Mouse (Mus musculus) liver, postnatal 0 days (tissue): ENCODE data around the gene Pkn1. TPM values are rescaled to one million over a fixed set of nuclear protein-coding genes. Genes with fewer than 3 reads are reported as not detected.

Source experiments
- ATAC-seq: fragments of 200-750 bp; cut with Nextera tagmentation; 2 replicates; pipeline ENCODE4 v1.8.0; 2017; ENCODE audit warnings: mild to moderate bottlenecking, moderate library complexity
- DNase-seq: peaks from one replicate; pipeline ENCODE4 v3.0.0-alpha.2; 2016
- H3K27ac ChIP-seq: fragments of 300-500 bp; sonication (generic); 2 replicates; pipeline ENCODE4 v1.5.1; 2014; ENCODE audit warnings: antibody characterized with exemption, moderate library complexity, mild to moderate bottlenecking, low read depth
- H3K27me3 ChIP-seq: fragments of 300-500 bp; sonication (generic); 2 replicates; pipeline ENCODE4 v1.6.1; 2014; ENCODE audit warnings: low read length, control low read depth, mixed read lengths; ENCODE audit not compliant: insufficient read depth
- H3K36me3 ChIP-seq: fragments of 300-500 bp; sonication (generic); replicated peaks from 2 replicates; pipeline ENCODE4 v1.6.1; 2014; ENCODE audit warnings: mild to moderate bottlenecking, control low read depth, low read length, moderate library complexity, mixed read lengths; ENCODE audit not compliant: insufficient read depth
- H3K4me1 ChIP-seq: fragments of 300-500 bp; sonication (generic); 2 replicates; pipeline ENCODE4 v1.6.1; 2014; ENCODE audit warnings: antibody characterized with exemption, mild to moderate bottlenecking, control low read depth; ENCODE audit not compliant: insufficient read depth
- H3K4me2 ChIP-seq: fragments of 300-500 bp; sonication (generic); 2 replicates; pipeline ENCODE4 v1.6.1; 2014; ENCODE audit warnings: low read depth, mild to moderate bottlenecking, low read length, moderate library complexity, mixed read lengths
- H3K4me3 ChIP-seq: fragments of 300-500 bp; sonication (generic); 2 replicates; pipeline ENCODE4 v1.5.1; 2014; ENCODE audit warnings: low read depth, low read length
- H3K9ac ChIP-seq: fragments of 300-500 bp; sonication (generic); replicated peaks from 2 replicates; pipeline ENCODE4 v1.6.1; 2014; ENCODE audit warnings: mild to moderate bottlenecking, moderate library complexity
- H3K9me3 ChIP-seq: fragments of 300-500 bp; sonication (generic); 2 replicates; pipeline ENCODE4 v1.6.1; 2016; ENCODE audit warnings: mild to moderate bottlenecking, control low read depth, low read length, mixed read lengths
- CTCF ChIP-seq: sonication (generic); IDR thresholded peaks from 2 replicates; pipeline ENCODE4 v1.5.1; 2016; ENCODE audit warnings: antibody characterized with exemption, low read depth
- EP300 ChIP-seq: IDR thresholded peaks from 2 replicates; pipeline ENCODE4 v1.6.1; 2016; ENCODE audit warnings: antibody characterized with exemption, low read depth, mild to moderate bottlenecking
- WGBS: fragments of 180-500 bp; shearing (Covaris S2); extraction: QIAGEN DNeasy Blood & Tissue Kit; methylation state at CpG from one replicate; pipeline ENCODE4 v1.1.7; 2014; ENCODE audit not compliant: insufficient replicate concordance; 5-methylcytosine and 5-hydroxymethylcytosine counted together
- polyA plus RNA-seq: library from polyadenylated mRNA; unstranded; fragments of >200 nt; fragmentation: Nextera tagmentation; extraction: Ambion mirVana; gene quantifications from 2 replicates; pipeline ENCODE4 v1.2.1, GENCODE M21; 2015

The Pkn1 gene
- polyA plus RNA-seq, 1 experiment from 2014 or later, result 8.5 TPM

GRCm38 (mm10) chr8:83660995-83661680 is 37.8 kb downstream of the Pkn1 start:
- Histone ChIP-seq H3K4me3 (no peak overlapping the region), H3K27ac (no peak overlapping the region), H3K4me1 (peaks cover 19% of the 10 kb centered on the region), H3K4me2 (peak overlapping the region; percentile 24; the same call in 1 of the 2 replicates), H3K9me3 (no peaks in the 10 kb centered on the region), H3K27me3 (no peaks in the 10 kb centered on the region), H3K9ac (no peak overlapping the region), H3K36me3 (no peaks in the 10 kb centered on the region)
- DNase-seq (no peak), ATAC-seq (no peak)
- WGBS, result 45% methylated on average over 22 of the region's 22 CpGs
- no peak for TF ChIP-seq EP300
- no peak for TF ChIP-seq CTCF

- Histone ChIP-seq H3K9me3 (no peaks in the 10 kb centered on the region), H3K4me1 (peaks cover 19% of the 10 kb centered on the region), H3K4me3 (no peak overlapping the region), H3K27ac (no peak overlapping the region), H3K9ac (no peak overlapping the region), H3K4me2 (no peak overlapping the region), H3K36me3 (no peaks in the 10 kb centered on the region), H3K27me3 (no peaks in the 10 kb centered on the region)
- TF ChIP-seq CTCF (no peak), EP300 (no peak)
- ATAC-seq, result no peak
- no peak for DNase-seq
- WGBS, result 36% methylated on average over 8 of the region's 8 CpGs
Observed at GRCm38 (mm10) chr8:83660545-83660944, 38.4 kb downstream of the Pkn1 start.

- no peaks in the 10 kb centered on the region for H3K9me3 ChIP-seq
- TF ChIP-seq EP300, result no peak; the same call in 1 of the 2 replicates
- TF ChIP-seq CTCF, result peak; percentile 76
- H3K4me3 ChIP-seq, result no peak overlapping the region
- no peaks in the 10 kb centered on the region for H3K27me3 ChIP-seq
- peak overlapping the region; percentile 51; the same call in 1 of the 2 replicates for H3K27ac ChIP-seq
- H3K4me1 ChIP-seq, result peaks cover 33% of the 10 kb centered on the region
- no peak overlapping the region for H3K4me2 ChIP-seq
- WGBS, result 44% methylated on average over 13 of the region's 13 CpGs
- no peaks in the 10 kb centered on the region for H3K36me3 ChIP-seq
- DNase-seq (peak; percentile 63), ATAC-seq (peak; percentile 9)
- no peak overlapping the region for H3K9ac ChIP-seq
Observed at GRCm38 (mm10) chr8:83656484-83657246, 42.3 kb downstream of the Pkn1 start.

GRCm38 (mm10) chr8:83656043-83656442 is 42.9 kb downstream of the Pkn1 start:
- H3K27ac ChIP-seq, result no peak overlapping the region
- no peaks in the 10 kb centered on the region for H3K27me3 ChIP-seq
- H3K9me3 ChIP-seq, result no peaks in the 10 kb centered on the region
- ATAC-seq, result no peak
- DNase-seq, result no peak
- WGBS, result 78% methylated on average over 9 of the region's 9 CpGs
- H3K4me3 ChIP-seq, result no peak overlapping the region
- H3K36me3 ChIP-seq, result no peaks in the 10 kb centered on the region
- H3K4me2 ChIP-seq, result no peak overlapping the region
- TF ChIP-seq EP300, result no peak
- TF ChIP-seq CTCF, result no peak
- no peak overlapping the region for H3K9ac ChIP-seq
- H3K4me1 ChIP-seq, result peaks cover 35% of the 10 kb centered on the region

GRCm38 (mm10) chr8:83654725-83655124 is 44.3 kb downstream of the Pkn1 start:
- Histone ChIP-seq H3K27ac (no peak overlapping the region), H3K4me1 (peaks cover 35% of the 10 kb centered on the region), H3K9ac (no peak overlapping the region), H3K4me3 (no peak overlapping the region), H3K27me3 (no peaks in the 10 kb centered on the region), H3K9me3 (no peaks in the 10 kb centered on the region), H3K4me2 (no peak overlapping the region), H3K36me3 (no peaks in the 10 kb centered on the region)
- TF ChIP-seq EP300 (no peak), CTCF (no peak)
- DNase-seq (no peak), ATAC-seq (no peak)
- WGBS, result 80% methylated on average over 6 of the region's 6 CpGs

- Histone ChIP-seq H3K27me3 (no peaks in the 10 kb centered on the region), H3K9me3 (no peaks in the 10 kb centered on the region), H3K9ac (peak overlapping the region; percentile 94), H3K4me1 (peaks cover 35% of the 10 kb centered on the region), H3K4me3 (peak overlapping the region; percentile 97), H3K36me3 (no peaks in the 10 kb centered on the region), H3K27ac (peak overlapping the region; percentile 84), H3K4me2 (peak overlapping the region; percentile 97)
- DNase-seq, result no peak
- no peak for TF ChIP-seq EP300
- TF ChIP-seq CTCF, result no peak
- ATAC-seq, result no peak
- WGBS, result 32% methylated on average over 10 of the region's 10 CpGs
Observed at GRCm38 (mm10) chr8:83653662-83654017, 45.3 kb downstream of the Pkn1 start.
